Mouse (Mus musculus) liver, postnatal 0 days (tissue): ENCODE results near the gene Ubr7. TPM values are rescaled to one million over a fixed set of nuclear protein-coding genes. Genes with fewer than 3 reads are reported as not detected.
A peak's percentile ranks its signal among the peaks of the same experiment; 100 is the strongest.

Experiments
- ATAC-seq: fragments of 200-750 bp; cut with Nextera tagmentation; 2 replicates; pipeline ENCODE4 v1.8.0; 2017; ENCODE audit warnings: mild to moderate bottlenecking, moderate library complexity
- DNase-seq: peaks from one replicate; pipeline ENCODE4 v3.0.0-alpha.2; 2016
- H3K27ac ChIP-seq: fragments of 300-500 bp; sonication (generic); 2 replicates; pipeline ENCODE4 v1.5.1; 2014; ENCODE audit warnings: antibody characterized with exemption, moderate library complexity, mild to moderate bottlenecking, low read depth
- H3K27me3 ChIP-seq: fragments of 300-500 bp; sonication (generic); 2 replicates; pipeline ENCODE4 v1.6.1; 2014; ENCODE audit warnings: low read length, control low read depth, mixed read lengths; ENCODE audit not compliant: insufficient read depth
- H3K36me3 ChIP-seq: fragments of 300-500 bp; sonication (generic); replicated peaks from 2 replicates; pipeline ENCODE4 v1.6.1; 2014; ENCODE audit warnings: mild to moderate bottlenecking, control low read depth, low read length, moderate library complexity, mixed read lengths; ENCODE audit not compliant: insufficient read depth
- H3K4me1 ChIP-seq: fragments of 300-500 bp; sonication (generic); 2 replicates; pipeline ENCODE4 v1.6.1; 2014; ENCODE audit warnings: antibody characterized with exemption, mild to moderate bottlenecking, control low read depth; ENCODE audit not compliant: insufficient read depth
- H3K4me2 ChIP-seq: fragments of 300-500 bp; sonication (generic); 2 replicates; pipeline ENCODE4 v1.6.1; 2014; ENCODE audit warnings: low read depth, mild to moderate bottlenecking, low read length, moderate library complexity, mixed read lengths
- H3K4me3 ChIP-seq: fragments of 300-500 bp; sonication (generic); 2 replicates; pipeline ENCODE4 v1.5.1; 2014; ENCODE audit warnings: low read depth, low read length
- H3K9ac ChIP-seq: fragments of 300-500 bp; sonication (generic); replicated peaks from 2 replicates; pipeline ENCODE4 v1.6.1; 2014; ENCODE audit warnings: mild to moderate bottlenecking, moderate library complexity
- H3K9me3 ChIP-seq: fragments of 300-500 bp; sonication (generic); 2 replicates; pipeline ENCODE4 v1.6.1; 2016; ENCODE audit warnings: mild to moderate bottlenecking, control low read depth, low read length, mixed read lengths
- CTCF ChIP-seq: sonication (generic); IDR thresholded peaks from 2 replicates; pipeline ENCODE4 v1.5.1; 2016; ENCODE audit warnings: antibody characterized with exemption, low read depth
- EP300 ChIP-seq: IDR thresholded peaks from 2 replicates; pipeline ENCODE4 v1.6.1; 2016; ENCODE audit warnings: antibody characterized with exemption, low read depth, mild to moderate bottlenecking
- WGBS: fragments of 180-500 bp; shearing (Covaris S2); extraction: QIAGEN DNeasy Blood & Tissue Kit; methylation state at CpG from one replicate; pipeline ENCODE4 v1.1.7; 2014; ENCODE audit not compliant: insufficient replicate concordance; 5-methylcytosine and 5-hydroxymethylcytosine counted together
- polyA plus RNA-seq: library from polyadenylated mRNA; unstranded; fragments of >200 nt; fragmentation: Nextera tagmentation; extraction: Ambion mirVana; gene quantifications from 2 replicates; pipeline ENCODE4 v1.2.1, GENCODE M21; 2015

Ubr7 gene
- polyA plus RNA-seq, 1 experiment from 2014 or later: 12.5 TPM

DNA sequence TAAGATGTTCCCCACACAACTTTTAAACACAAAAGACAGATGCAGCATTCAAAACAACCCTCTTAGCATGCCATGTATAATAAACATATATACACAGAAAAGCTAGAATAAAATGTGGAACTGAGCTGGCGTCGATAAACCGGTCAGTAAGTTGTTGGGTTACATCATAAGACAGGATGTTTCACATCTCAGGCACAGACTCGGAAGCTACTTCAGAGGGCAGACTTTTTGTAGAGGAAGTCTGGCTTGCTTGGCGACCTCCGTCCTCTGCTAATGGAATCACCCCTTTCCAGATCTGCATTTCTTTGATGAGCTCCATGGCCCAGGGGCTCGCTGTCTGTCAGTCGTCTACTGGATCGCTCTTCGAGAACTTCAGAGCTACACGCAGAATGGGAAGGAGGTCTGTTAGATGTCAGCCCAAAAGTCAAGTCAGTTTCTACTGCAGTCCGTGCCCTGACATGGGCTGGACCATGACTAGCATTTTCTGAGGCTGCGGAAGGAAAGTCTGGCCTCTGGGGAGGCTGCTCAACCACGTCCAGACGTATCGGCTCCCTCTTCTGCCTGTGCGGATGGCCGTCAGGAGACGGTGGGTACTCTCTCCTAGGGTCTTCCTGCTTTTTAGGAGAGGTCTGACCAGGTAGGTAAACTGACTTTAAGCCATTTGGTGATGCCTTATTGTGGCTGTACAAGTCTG lies 27.3 kb downstream of the Ubr7 start:
- no peak for ATAC-seq
- H3K36me3 ChIP-seq: peaks cover 23% of the 10 kb centered on the region
- no peaks in the 10 kb centered on the region for H3K9me3 ChIP-seq

GRCm38 (mm10) chr12:102785593-102785985 lies 27.8 kb downstream of the Ubr7 start:
- H3K27ac ChIP-seq: peak overlapping the region; percentile 55
- no peak overlapping the region for H3K4me3 ChIP-seq
- H3K4me1 ChIP-seq: peaks cover 4% of the 10 kb centered on the region; the same call in 1 of the 2 replicates
- DNase-seq (no peak), ATAC-seq (no peak)
- H3K27me3 ChIP-seq: no peaks in the 10 kb centered on the region
- H3K9me3 ChIP-seq: no peaks in the 10 kb centered on the region
- peak overlapping the region; percentile 35 for H3K4me2 ChIP-seq
- 83% methylated on average over 5 of the region's 5 CpGs for WGBS
- H3K36me3 ChIP-seq: peaks cover 29% of the 10 kb centered on the region
- TF ChIP-seq EP300 (no peak), CTCF (no peak)
- H3K9ac ChIP-seq: no peak overlapping the region

More for the DNA sequence above, 27.3 kb downstream of the Ubr7 start:
- Histone ChIP-seq H3K27ac (peak overlapping the region; percentile 55), H3K9ac (no peak overlapping the region), H3K27me3 (no peaks in the 10 kb centered on the region), H3K4me2 (peak overlapping the region; percentile 35), H3K4me3 (no peak overlapping the region), H3K4me1 (peaks cover 4% of the 10 kb centered on the region; the same call in 1 of the 2 replicates)
- no peak for DNase-seq
- WGBS: 78% methylated on average over 19 of the region's 19 CpGs
- TF ChIP-seq CTCF (no peak), EP300 (no peak)

GRCm38 (mm10) chr12:102787927-102788326 lies 30.2 kb downstream of the Ubr7 start:
- Histone ChIP-seq H3K4me1 (peaks cover 4% of the 10 kb centered on the region; the same call in 1 of the 2 replicates), H3K27ac (peak overlapping the region; percentile 82), H3K36me3 (peaks cover 45% of the 10 kb centered on the region), H3K4me2 (peak overlapping the region; percentile 52), H3K9ac (no peak overlapping the region), H3K9me3 (no peaks in the 10 kb centered on the region), H3K27me3 (no peaks in the 10 kb centered on the region), H3K4me3 (peak overlapping the region; percentile 24; the same call in 1 of the 2 replicates)
- TF ChIP-seq EP300 (peak; percentile 87), CTCF (no peak)
- DNase-seq: peak; percentile 56
- 57% methylated on average over 7 of the region's 7 CpGs for WGBS
- peak; percentile 97 for ATAC-seq

GRCm38 (mm10) chr12:102799528-102799927 lies 41.8 kb downstream of the Ubr7 start:
- Histone ChIP-seq H3K27me3 (no peaks in the 10 kb centered on the region), H3K27ac (no peak overlapping the region), H3K4me2 (no peak overlapping the region), H3K4me3 (no peak overlapping the region), H3K4me1 (no peaks in the 10 kb centered on the region), H3K9me3 (no peaks in the 10 kb centered on the region), H3K36me3 (peaks cover 14% of the 10 kb centered on the region), H3K9ac (no peak overlapping the region)
- no peak for ATAC-seq
- WGBS: 59% methylated on average over 2 of the region's 2 CpGs
- TF ChIP-seq EP300 (no peak), CTCF (no peak)
- no peak for DNase-seq

- Histone ChIP-seq H3K27ac (peak overlapping the region; percentile 41), H3K36me3 (peaks cover 13% of the 10 kb centered on the region), H3K4me3 (no peak overlapping the region), H3K4me2 (no peak overlapping the region), H3K4me1 (peaks cover under 1% of the 10 kb centered on the region), H3K9ac (no peak overlapping the region), H3K27me3 (no peaks in the 10 kb centered on the region), H3K9me3 (no peaks in the 10 kb centered on the region)
- peak; percentile 74 for ATAC-seq
- no peak for DNase-seq
- TF ChIP-seq EP300 (no peak), CTCF (no peak)
- WGBS: 77% methylated on average over 1 of the region's 1 CpGs
Observed at GRCm38 (mm10) chr12:102814858-102815257, 57.1 kb downstream of the Ubr7 start.

DNA sequence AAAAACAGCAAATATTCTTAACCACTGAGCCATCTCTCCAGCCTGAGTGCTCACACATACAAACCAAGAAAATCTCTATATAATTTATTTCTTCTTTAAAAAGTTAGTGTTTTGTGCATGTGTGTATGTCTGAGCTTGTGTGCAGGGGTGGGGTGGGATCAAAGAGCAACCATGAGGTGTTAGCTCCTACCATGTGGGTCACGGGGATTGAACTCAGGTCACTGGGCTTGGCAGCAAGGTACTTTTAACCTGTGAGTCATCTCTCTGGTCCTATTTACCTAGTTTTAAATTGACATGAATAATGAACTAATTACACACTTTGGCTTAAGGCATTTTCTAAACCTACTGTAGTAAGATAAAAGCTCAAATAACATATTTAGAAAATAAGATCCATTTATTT lies 68.6 kb downstream of the Ubr7 start:
- no peak for ATAC-seq
- WGBS: 78% methylated on average over 1 of the region's 1 CpGs
- TF ChIP-seq EP300 (no peak), CTCF (no peak)
- no peaks in the 10 kb centered on the region for H3K27me3 ChIP-seq
- DNase-seq: no peak
- no peak overlapping the region for H3K9ac ChIP-seq
- H3K9me3 ChIP-seq: no peaks in the 10 kb centered on the region
- no peak overlapping the region for H3K4me2 ChIP-seq
- H3K4me1 ChIP-seq: no peaks in the 10 kb centered on the region
- H3K36me3 ChIP-seq: 0 out of 2 replicates have a peak, but pooled peaks cover 5% of the 10 kb centered on the region
- H3K4me3 ChIP-seq: no peak overlapping the region
- H3K27ac ChIP-seq: no peak overlapping the region
